Mouse (Mus musculus) heart, adult 2 months (tissue): ENCODE measurements around the gene Dthd1.

Experiments
- CTCF ChIP-seq: fragments of 200-600 bp; IDR thresholded peaks from 2 replicates; pipeline ENCODE4 v1.8.1; 2022; ENCODE audit warnings: antibody characterized with exemption, mild to moderate bottlenecking, moderate library complexity
- EP300 ChIP-seq: fragments of 200-500 bp; IDR thresholded peaks from 2 replicates; pipeline ENCODE4 v1.6.1; 2011; ENCODE audit warnings: low read depth, low read length, control low read depth; ENCODE audit not compliant: insufficient read depth

GRCm38 (mm10) chr5:62909074-62909473 lies 95.5 kb downstream of the Dthd1 start:
- no peak for TF ChIP-seq CTCF
- no peak for TF ChIP-seq EP300
